Mouse (Mus musculus): ENCODE results near the gene Thyn1. TPM values are rescaled to one million over a fixed set of nuclear protein-coding genes. Genes with fewer than 3 reads are reported as not detected.

The Thyn1 gene
- polyA plus RNA-seq, 1 experiment, result 243 TPM

- peaks cover 59% of the 10 kb centered on the region for H3K36me3 ChIP-seq (ENCODE audit: control insufficient read depth, insufficient read depth, low read length, poor library complexity, severe bottlenecking)
- no peak overlapping the region for H3K27ac ChIP-seq (ENCODE audit: insufficient read depth, low read length)
- H3K27me3 ChIP-seq (ENCODE audit: control insufficient read depth, insufficient read depth, low read length, poor library complexity, severe bottlenecking), result no peaks in the 10 kb centered on the region
- H3K4me1 ChIP-seq (ENCODE audit: control insufficient read depth, insufficient read depth, low read length), result no peaks in the 10 kb centered on the region
- no peak for TF ChIP-seq EP300 (IDR thresholded peaks at IDR 0.05; ENCODE audit: insufficient read depth, low read depth, low read length)
- no peak for TF ChIP-seq CTCF (IDR thresholded peaks at IDR 0.05; ENCODE audit: low read depth, low read length)
- no peak for TF ChIP-seq POLR2A (IDR thresholded peaks at IDR 0.05; ENCODE audit: insufficient read depth, low read length)
- H3K9me3 ChIP-seq (replicated peaks; ENCODE audit: control insufficient read depth, insufficient read depth, low read length, poor library complexity, severe bottlenecking), result no peaks in the 10 kb centered on the region
- no peak overlapping the region for H3K4me3 ChIP-seq (ENCODE audit: low read depth, low read length)
- no peak overlapping the region for H3K9ac ChIP-seq (ENCODE audit: low read depth, poor library complexity, severe bottlenecking)
Measured at GRCm38 (mm10) chr9:27043892-27044291, 44.4 kb downstream of the Thyn1 start.

GRCm38 (mm10) chr9:27049492-27049891 is 50.0 kb downstream of the Thyn1 start:
- Histone ChIP-seq H3K4me3 (ENCODE audit: low read depth, low read length) (no peak overlapping the region), H3K4me1 (ENCODE audit: control insufficient read depth, insufficient read depth, low read length) (no peaks in the 10 kb centered on the region), H3K9me3 (replicated peaks; ENCODE audit: control insufficient read depth, insufficient read depth, low read length, poor library complexity, severe bottlenecking) (no peaks in the 10 kb centered on the region), H3K36me3 (ENCODE audit: control insufficient read depth, insufficient read depth, low read length, poor library complexity, severe bottlenecking) (peaks cover 66% of the 10 kb centered on the region), H3K9ac (ENCODE audit: low read depth, poor library complexity, severe bottlenecking) (no peak overlapping the region), H3K27ac (ENCODE audit: insufficient read depth, low read length) (no peak overlapping the region), H3K27me3 (ENCODE audit: control insufficient read depth, insufficient read depth, low read length, poor library complexity, severe bottlenecking) (no peaks in the 10 kb centered on the region)
- TF ChIP-seq CTCF (IDR thresholded peaks at IDR 0.05; ENCODE audit: low read depth, low read length), result no peak
- TF ChIP-seq POLR2A (IDR thresholded peaks at IDR 0.05; ENCODE audit: insufficient read depth, low read length), result no peak

Other genes starting within 250 kb of the Thyn1 start
- gene Glb1l2, start 193.2 kb upstream of the Thyn1 start, polyA plus RNA-seq (2011; ENCODE audit: insufficient read depth, insufficient read length, low read depth, missing spikeins), result 4.5 and 5.0 TPM in 2 replicates
- not detected in 2 replicates for gene Glb1l3, start 138.8 kb upstream of the Thyn1 start, polyA plus RNA-seq (2011; ENCODE audit: insufficient read depth, insufficient read length, low read depth, missing spikeins)
- gene Gm1110, start 76.6 kb upstream of the Thyn1 start, polyA plus RNA-seq (2011; ENCODE audit: insufficient read depth, insufficient read length, low read depth, missing spikeins), result not detected in 2 replicates
- gene Acad8, start 144 bp upstream of the Thyn1 start, polyA plus RNA-seq (2011; ENCODE audit: insufficient read depth, insufficient read length, low read depth, missing spikeins), result 32.7 and 35.5 TPM in 2 replicates
- gene Vps26b, start 30.4 kb downstream of the Thyn1 start, polyA plus RNA-seq (2011; ENCODE audit: insufficient read depth, insufficient read length, low read depth, missing spikeins), result 25.3 and 27.3 TPM in 2 replicates
- 52.9 and 59.1 TPM in 2 replicates for gene Ncapd3, start 30.5 kb downstream of the Thyn1 start, polyA plus RNA-seq (2011; ENCODE audit: insufficient read depth, insufficient read length, low read depth, missing spikeins)
- 8.6 and 9.4 TPM in 2 replicates for gene Jam3, start 155.7 kb downstream of the Thyn1 start, polyA plus RNA-seq (2011; ENCODE audit: insufficient read depth, insufficient read length, low read depth, missing spikeins)

Data from ES-Bruce4 (cell line).